Comparison of ENCODE assay signal across 10 mouse cellular contexts in the genomic region with DNA sequence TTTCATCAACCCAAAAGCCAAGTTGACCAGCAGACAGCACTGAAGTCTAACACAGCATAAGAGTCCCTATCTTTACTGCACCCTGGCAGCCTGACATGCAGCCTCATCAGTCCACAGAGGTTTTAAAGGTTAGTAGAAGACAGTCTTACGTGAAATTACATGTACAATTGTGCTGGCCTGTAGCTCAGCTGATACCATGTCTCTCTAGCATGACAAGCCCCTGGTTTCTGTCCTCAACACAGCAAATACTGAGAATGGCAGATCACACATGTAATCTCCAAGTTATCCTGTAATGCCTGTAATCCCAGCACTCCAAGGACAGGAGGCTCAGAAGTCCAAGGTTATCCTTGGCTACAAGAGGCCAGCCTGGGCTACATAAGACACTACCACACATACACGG. TPM values are rescaled to one million over a fixed set of nuclear protein-coding genes. Genes with fewer than 3 reads are reported as not detected.
DNase-seq lines count a peak whose midpoint lies in the region; ATAC-seq and TF ChIP-seq lines count a peak whose summit lies in the region.
"Had no signal": no experiment of that assay in that cellular context is flagged by ENCODE, and none has a peak within 500 bp of the region (broad histone marks: within the 10 kb centered on the region; RNA-seq: fewer than 3 reads in every experiment).

No protein-coding gene starts in this region.

- H3K27me3 ChIP-seq in testis, adult 2 months (ENCODE audit: control insufficient read depth, insufficient read depth, low read length): no peaks in the 10 kb centered on the region
- peaks cover 13% of the 10 kb centered on the region; the same call in 1 of the 2 replicates for H3K27me3 ChIP-seq in forebrain, embryonic 14.5 days (replicated peaks; ENCODE audit: control insufficient read depth, insufficient read depth, low read length)
- peaks cover 32% of the 10 kb centered on the region for H3K27me3 ChIP-seq in liver, embryonic 12.5 days (replicated peaks)
- no peaks in the 10 kb centered on the region for H3K27me3 ChIP-seq in stomach, postnatal 0 days (ENCODE audit: control insufficient read depth, insufficient read depth, low read length)

- peaks cover 5% of the 10 kb centered on the region for H3K4me1 ChIP-seq in testis, adult 2 months (ENCODE audit: control insufficient read depth, insufficient read depth, low read length)
- peaks cover 41% of the 10 kb centered on the region for H3K4me1 ChIP-seq in forebrain, embryonic 14.5 days (ENCODE audit: control insufficient read depth, insufficient read depth, low read length)
- H3K4me1 ChIP-seq in liver, embryonic 12.5 days: peaks cover 76% of the 10 kb centered on the region
- peaks cover 2% of the 10 kb centered on the region; the same call in 1 of the 2 replicates for H3K4me1 ChIP-seq in stomach, postnatal 0 days (replicated peaks; ENCODE audit: control insufficient read depth, insufficient read depth)

- no peak for ATAC-seq in forebrain, embryonic 14.5 days
- ATAC-seq in liver, embryonic 12.5 days: no peak
- no peak for ATAC-seq in stomach, postnatal 0 days (ENCODE audit: low FRiP score, low TSS enrichment)

- no peaks in the 10 kb centered on the region for H3K36me3 ChIP-seq in testis, adult 2 months (ENCODE audit: control insufficient read depth, insufficient read depth, low read length)
- no peaks in the 10 kb centered on the region for H3K36me3 ChIP-seq in forebrain, embryonic 14.5 days (ENCODE audit: control insufficient read depth, insufficient read depth, low read length)
- H3K36me3 ChIP-seq in liver, embryonic 12.5 days: 0 out of 2 replicates have a peak, but pooled peaks cover 8% of the 10 kb centered on the region
- H3K36me3 ChIP-seq in stomach, postnatal 0 days (ENCODE audit: control insufficient read depth, insufficient read depth, low read length): no peaks in the 10 kb centered on the region

- H3K9me3 ChIP-seq in forebrain, embryonic 14.5 days (replicated peaks; ENCODE audit: control insufficient read depth, low read length): no peaks in the 10 kb centered on the region
- no peaks in the 10 kb centered on the region for H3K9me3 ChIP-seq in liver, embryonic 12.5 days (replicated peaks)
- H3K9me3 ChIP-seq in stomach, postnatal 0 days (ENCODE audit: control insufficient read depth, low read length): no peaks in the 10 kb centered on the region

- no peak for TF ChIP-seq POLR2A in testis, adult 2 months (IDR thresholded peaks at IDR 0.05; ENCODE audit: control insufficient read depth, low read depth, low read length)

- TF ChIP-seq CTCF in testis, adult 2 months (IDR thresholded peaks at IDR 0.05; ENCODE audit: control insufficient read depth, insufficient read depth, insufficient replicate concordance, low read depth, low read length): no peak
- TF ChIP-seq CTCF in stomach, postnatal 0 days (IDR thresholded peaks at IDR 0.05; ENCODE audit: low read depth): no peak

- no peak for TF ChIP-seq EP300 in stomach, postnatal 0 days (optimal IDR thresholded peaks at IDR 0.05)

- WGBS in forebrain, embryonic 14.5 days: 45% methylated on average over 2 of the region's 2 CpGs
- WGBS in liver, embryonic 12.5 days (ENCODE audit: insufficient replicate concordance): 40% methylated on average over 2 of the region's 2 CpGs
- WGBS in stomach, postnatal 0 days: 26% methylated on average over 2 of the region's 2 CpGs

- H3K4me2 ChIP-seq in forebrain, embryonic 14.5 days (ENCODE audit: low read length): peak overlapping the region; percentile 85
- peak overlapping the region; percentile 77 for H3K4me2 ChIP-seq in liver, embryonic 12.5 days
- H3K4me2 ChIP-seq in stomach, postnatal 0 days (replicated peaks; ENCODE audit: low read depth): peak overlapping the region; percentile 83

- no peak overlapping the region for H3K27ac ChIP-seq in testis, adult 2 months (ENCODE audit: control insufficient read depth, insufficient read depth, low read depth, low read length)
- no peak overlapping the region for H3K27ac ChIP-seq in forebrain, embryonic 14.5 days (ENCODE audit: low read depth, low read length)
- H3K27ac ChIP-seq in liver, embryonic 12.5 days: peak overlapping the region; percentile 33
- H3K27ac ChIP-seq in stomach, postnatal 0 days (replicated peaks): no peak overlapping the region

- peak overlapping the region; percentile 78; the same call in 1 of the 2 replicates for H3K9ac ChIP-seq in forebrain, embryonic 14.5 days (ENCODE audit: low read length)
- peak overlapping the region; percentile 96 for H3K9ac ChIP-seq in liver, embryonic 12.5 days
- no peak overlapping the region for H3K9ac ChIP-seq in stomach, postnatal 0 days (ENCODE audit: low read length)

- DNase-seq in testis, postnatal 14 days (ENCODE audit: low spot score): no peak
- no peak for DNase-seq in forebrain, embryonic 14.5 days (ENCODE audit: low spot score)
- no peak for DNase-seq in stomach, postnatal 0 days (ENCODE audit: low spot score)
- DNase-seq in right cerebral cortex, postnatal 10 days (ENCODE audit: low spot score in 2 of 2): no peak
- no peak for DNase-seq in layer of hippocampus, postnatal 14 days (ENCODE audit: low spot score in 2 of 2)
- no peak for DNase-seq in adrenal gland, adult 2 months
- DNase-seq: lung, postnatal 4 days had no signal

- peak overlapping the region; percentile 8; the same call in 1 of the 2 replicates for H3K4me3 ChIP-seq in testis, adult 2 months (ENCODE audit: control insufficient read depth, low read depth, low read length)
- peak overlapping the region; percentile 80 for H3K4me3 ChIP-seq in forebrain, embryonic 14.5 days (ENCODE audit: low read depth, low read length)
- peak overlapping the region; percentile 88 for H3K4me3 ChIP-seq in liver, embryonic 12.5 days
- peak overlapping the region; percentile 66 for H3K4me3 ChIP-seq in stomach, postnatal 0 days (ENCODE audit: low read depth, low read length)

RNA-seq across cellular contexts. Expression of a gene that starts 1.2 kb away (rescaled TPM):
- 41.2 and 45.7 TPM in 2 replicates for polyA plus RNA-seq in testis, adult 2 months (2012; rRNA removed)
- 74.2 and 78.9 TPM in 2 replicates for polyA plus RNA-seq in forebrain, embryonic 14.5 days (2014; fragmentation: Nextera tagmentation; extraction: Ambion mirVana)
- 93.4 and 96.3 TPM in 2 replicates for polyA plus RNA-seq in liver, embryonic 12.5 days (2016; fragmentation: Nextera tagmentation; extraction: Ambion mirVana)
- polyA plus RNA-seq in stomach, postnatal 0 days (2015; fragmentation: Nextera tagmentation; extraction: Ambion mirVana): 29.8 and 35.9 TPM in 2 replicates
- total RNA-seq in layer of hippocampus, postnatal 14 days (2021): 1 to 10 TPM; 7.6 to 8.7 TPM
- 1 to 10 TPM; 2.8 to 3.7 TPM for total RNA-seq in adrenal gland, adult 2 months (2021)
- 2.6 and 2.7 TPM in 2 replicates for polyA plus RNA-seq in adrenal gland, adult 2 months (2012; rRNA removed)

RNA-seq across cellular contexts. Expression of a gene that starts 19.9 kb away (rescaled TPM):
- polyA plus RNA-seq in testis, adult 2 months (2012; rRNA removed): 0.07 and 0.16 TPM in 2 replicates
- 15.6 and 18.9 TPM in 2 replicates for polyA plus RNA-seq in forebrain, embryonic 14.5 days (2014; fragmentation: Nextera tagmentation; extraction: Ambion mirVana)
- 1.8 and 2.0 TPM in 2 replicates for polyA plus RNA-seq in liver, embryonic 12.5 days (2016; fragmentation: Nextera tagmentation; extraction: Ambion mirVana)
- 1.0 and 1.2 TPM in 2 replicates for polyA plus RNA-seq in stomach, postnatal 0 days (2015; fragmentation: Nextera tagmentation; extraction: Ambion mirVana)
- total RNA-seq in layer of hippocampus, postnatal 14 days (2021): 10 to 100 TPM; 37.3 to 41.3 TPM
- total RNA-seq in adrenal gland, adult 2 months (2021): under 1 TPM; 0.59 to 0.72 TPM
- polyA plus RNA-seq in adrenal gland, adult 2 months (2012; rRNA removed): 0.37 and 0.71 TPM in 2 replicates

RNA-seq across cellular contexts. Expression of a gene that starts 49.1 kb away (rescaled TPM):
- polyA plus RNA-seq in testis, adult 2 months (2012; rRNA removed): not detected in 2 replicates
- polyA plus RNA-seq in forebrain, embryonic 14.5 days (2014; fragmentation: Nextera tagmentation; extraction: Ambion mirVana): 0.10 TPM in 1 of 2 replicates, not detected in the other
- polyA plus RNA-seq in liver, embryonic 12.5 days (2016; fragmentation: Nextera tagmentation; extraction: Ambion mirVana): not detected in 2 replicates
- polyA plus RNA-seq in stomach, postnatal 0 days (2015; fragmentation: Nextera tagmentation; extraction: Ambion mirVana): not detected in 2 replicates
- total RNA-seq in layer of hippocampus, postnatal 14 days (2021): under 1 TPM; 0.19 to 0.37 TPM
- total RNA-seq in adrenal gland, adult 2 months (2021): not detected
- polyA plus RNA-seq in adrenal gland, adult 2 months (2012; rRNA removed): not detected in 2 replicates
- polyA plus RNA-seq: small intestine, adult 2 months had no signal

RNA-seq across cellular contexts. Expression of a gene that starts 51.6 kb away (rescaled TPM):
- 26.3 and 30.9 TPM in 2 replicates for polyA plus RNA-seq in testis, adult 2 months (2012; rRNA removed)
- polyA plus RNA-seq in forebrain, embryonic 14.5 days (2014; fragmentation: Nextera tagmentation; extraction: Ambion mirVana): 90.7 and 98.1 TPM in 2 replicates
- 12.2 and 12.6 TPM in 2 replicates for polyA plus RNA-seq in liver, embryonic 12.5 days (2016; fragmentation: Nextera tagmentation; extraction: Ambion mirVana)
- 10.9 and 11.6 TPM in 2 replicates for polyA plus RNA-seq in stomach, postnatal 0 days (2015; fragmentation: Nextera tagmentation; extraction: Ambion mirVana)
- 100 to 1,000 TPM in 1 of 2 experiments, 10 to 100 TPM in 1; 96.1 to 106 TPM for total RNA-seq in layer of hippocampus, postnatal 14 days (2021)
- 10 to 100 TPM; 37.6 to 53.6 TPM for total RNA-seq in adrenal gland, adult 2 months (2021)
- polyA plus RNA-seq in adrenal gland, adult 2 months (2012; rRNA removed): 74.6 and 76.9 TPM in 2 replicates

RNA-seq across cellular contexts. Expression of a gene that starts 55.0 kb away (rescaled TPM):
- not detected in 2 replicates for polyA plus RNA-seq in testis, adult 2 months (2012; rRNA removed)
- polyA plus RNA-seq in forebrain, embryonic 14.5 days (2014; fragmentation: Nextera tagmentation; extraction: Ambion mirVana): not detected in 2 replicates
- not detected in 2 replicates for polyA plus RNA-seq in liver, embryonic 12.5 days (2016; fragmentation: Nextera tagmentation; extraction: Ambion mirVana)
- 1.0 and 2.5 TPM in 2 replicates for polyA plus RNA-seq in stomach, postnatal 0 days (2015; fragmentation: Nextera tagmentation; extraction: Ambion mirVana)
- 1 to 10 TPM; 5.3 to 5.5 TPM for total RNA-seq in layer of hippocampus, postnatal 14 days (2021)
- total RNA-seq in adrenal gland, adult 2 months (2021): 10 to 100 TPM; 22.1 to 33.4 TPM
- 111 and 156 TPM in 2 replicates for polyA plus RNA-seq in adrenal gland, adult 2 months (2012; rRNA removed)

Comparison
In these comparisons a context has a peak if more than half of its experiments do, and no peak if none do; other contexts are left out.
1. H3K4me3 ChIP-seq: peak in every context shown above with its lines; median percentile 88 in liver, embryonic 12.5 days; 80 in forebrain, embryonic 14.5 days; 66 in stomach, postnatal 0 days; 8 in testis, adult 2 months.